Mouse (Mus musculus) G1E (cell line): ENCODE data around the gene Tbc1d30.

Source experiments
- CTCF ChIP-seq: IDR thresholded peaks from 2 replicates; pipeline ENCODE4 v1.5.1; 2012; ENCODE audit warnings: low read depth, low read length, inconsistent platforms, mixed read lengths
- GATA1 ChIP-seq: IDR thresholded peaks from 2 replicates; pipeline ENCODE4 v1.6.1; 2012; ENCODE audit warnings: borderline replicate concordance, low read length, inconsistent platforms, mixed read lengths
- POLR2AphosphoS5 ChIP-seq: IDR thresholded peaks from 2 replicates; pipeline ENCODE4 v1.6.1; 2012; ENCODE audit warnings: low read depth, low read length, inconsistent platforms; ENCODE audit not compliant: insufficient replicate concordance
- TAL1 ChIP-seq: conservative IDR thresholded peaks from 2 replicates; pipeline ENCODE4 v1.6.1; 2012; ENCODE audit warnings: low read depth, low read length, inconsistent platforms, mixed read lengths

GRCm38 (mm10) chr10:121374013-121374412, 22.9 kb upstream of the Tbc1d30 start:
- TF ChIP-seq CTCF: no peak
- TF ChIP-seq POLR2AphosphoS5: no peak
- no peak for TF ChIP-seq TAL1
- TF ChIP-seq GATA1: no peak
